8 mouse cellular contexts compared by ENCODE assay signal in the genomic region with DNA sequence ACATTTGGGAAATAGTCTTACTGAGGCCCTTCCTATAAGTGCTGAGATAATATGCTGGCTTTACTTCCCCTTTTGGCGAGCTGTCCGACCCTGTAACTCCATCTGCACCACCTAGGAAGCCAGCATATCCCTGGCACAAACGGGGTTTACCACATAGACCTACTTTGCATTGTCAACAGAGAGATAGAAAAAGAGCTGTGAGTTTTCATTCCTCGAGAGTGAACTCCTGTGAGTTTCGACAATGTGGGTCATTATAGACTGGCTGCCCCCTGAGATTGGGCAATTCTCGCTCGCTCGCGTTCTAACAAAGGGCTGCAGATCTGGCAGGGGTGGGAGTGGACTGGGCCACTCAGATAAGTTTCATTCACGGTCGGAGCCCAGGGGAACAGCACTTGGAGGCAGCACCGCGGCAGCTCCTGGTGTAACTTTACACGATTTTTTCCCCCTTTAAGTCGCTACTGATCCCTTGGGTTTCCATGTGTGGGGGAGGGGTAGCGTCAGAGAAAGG.
A peak's percentile ranks its signal among the peaks of the same experiment; 100 is the strongest.
DNase-seq lines count a peak whose midpoint lies in the region; ATAC-seq and TF ChIP-seq lines count a peak whose summit lies in the region.

No protein-coding gene starts in this region.

- peak overlapping the region; percentile 60 for H3K4me2 ChIP-seq in lung, embryonic 14.5 days
- H3K4me2 ChIP-seq in midbrain, embryonic 15.5 days, result peak overlapping the region; percentile 56

- TF ChIP-seq CTCF in lung, embryonic 14.5 days (IDR thresholded peaks at IDR 0.05; ENCODE audit: low read depth), result no peak
- no peak for TF ChIP-seq CTCF in lung, adult 2 months (IDR thresholded peaks at IDR 0.05; ENCODE audit: insufficient read depth, low read length)

- H3K4me1 ChIP-seq in lung, embryonic 14.5 days (ENCODE audit: insufficient read depth), result peaks cover 28% of the 10 kb centered on the region
- peaks cover 9% of the 10 kb centered on the region for H3K4me1 ChIP-seq in lung, adult 2 months (ENCODE audit: control insufficient read depth, insufficient read depth, low read length)
- peaks cover 19% of the 10 kb centered on the region for H3K4me1 ChIP-seq in midbrain, embryonic 15.5 days

- peak overlapping the region; percentile 21 for H3K4me3 ChIP-seq in lung, embryonic 14.5 days (ENCODE audit: low read depth, low read length)
- no peak overlapping the region for H3K4me3 ChIP-seq in lung, adult 2 months (replicated peaks; ENCODE audit: extremely low read depth, low read depth, low read length)
- H3K4me3 ChIP-seq in midbrain, embryonic 15.5 days, result peak overlapping the region; percentile 25

- TF ChIP-seq POLR2A in lung, adult 2 months (IDR thresholded peaks at IDR 0.05; ENCODE audit: borderline replicate concordance, extremely low read depth, low read depth, low read length), result no peak

- 9% methylated on average over 16 of the region's 16 CpGs for WGBS in lung, embryonic 14.5 days
- 23% methylated on average over 16 of the region's 16 CpGs for WGBS in lung, adult 2 months
- 3% methylated on average over 16 of the region's 16 CpGs for WGBS in midbrain, embryonic 15.5 days

- no peaks in the 10 kb centered on the region for H3K27me3 ChIP-seq in lung, embryonic 14.5 days (ENCODE audit: insufficient read depth, low read length)
- H3K27me3 ChIP-seq in midbrain, embryonic 15.5 days (replicated peaks), result 0 out of 2 replicates have a peak, but pooled peaks cover 2% of the 10 kb centered on the region

- 0 out of 2 replicates have a peak, but pooled peaks have one; percentile 33 for ATAC-seq in lung, embryonic 14.5 days (ENCODE audit: insufficient read depth)
- ATAC-seq in midbrain, embryonic 15.5 days (replicated peaks), result peak; percentile 70
- ATAC-seq in monocyte, adult 5-6 weeks (replicated peaks; ENCODE audit: insufficient number of reproducible peaks, low FRiP score, low TSS enrichment, poor library complexity, severe bottlenecking), result no peak

- no peaks in the 10 kb centered on the region for H3K36me3 ChIP-seq in lung, embryonic 14.5 days (ENCODE audit: insufficient read depth)
- H3K36me3 ChIP-seq in midbrain, embryonic 15.5 days (replicated peaks), result no peaks in the 10 kb centered on the region

- H3K27ac ChIP-seq in lung, embryonic 14.5 days (ENCODE audit: low read depth), result 0 out of 2 replicates have a peak overlapping the region, but pooled peaks have one; percentile 21
- H3K27ac ChIP-seq in midbrain, embryonic 15.5 days, result no peak overlapping the region

- peak; percentile 63 for DNase-seq in lung, embryonic 14.5 days
- no peak for DNase-seq in lung, adult 2 months
- peak; percentile 52 for DNase-seq in forelimb bud, embryonic 11.5 days (ENCODE audit: low read depth, low spot score)
- peak; percentile 30 for DNase-seq in kidney, postnatal 10 days
- no peak for DNase-seq in thymus, postnatal 36 days
- DNase-seq in layer of hippocampus, postnatal 36 days, result no peak

- peak overlapping the region; percentile 32 for H3K9ac ChIP-seq in lung, embryonic 14.5 days
- H3K9ac ChIP-seq in midbrain, embryonic 15.5 days, result peak overlapping the region; percentile 28; the same call in 1 of the 2 replicates

- no peaks in the 10 kb centered on the region for H3K9me3 ChIP-seq in lung, embryonic 14.5 days (ENCODE audit: low read depth, low read length)
- H3K9me3 ChIP-seq in midbrain, embryonic 15.5 days, result no peaks in the 10 kb centered on the region

Comparison
In these comparisons a context has a peak if more than half of its experiments do, and no peak if none do; other contexts are left out.
1. DNase-seq: peak in lung, embryonic 14.5 days (single experiment), forelimb bud, embryonic 11.5 days (single experiment) and kidney, postnatal 10 days (single experiment); none in lung, adult 2 months (single experiment), thymus, postnatal 36 days (0 of 2) and layer of hippocampus, postnatal 36 days (0 of 2).